Mouse (Mus musculus): ENCODE data around the gene Btbd9. TPM values are rescaled to one million over a fixed set of nuclear protein-coding genes. Genes with fewer than 3 reads are reported as not detected.

Btbd9 gene
- polyA plus RNA-seq, 1 experiment = 43.5 TPM

- no peak overlapping the region for H3K27ac ChIP-seq (ENCODE audit: insufficient read depth, low read length)
- H3K4me3 ChIP-seq (ENCODE audit: insufficient read depth, low read length) = no peak overlapping the region
- TF ChIP-seq CTCF (IDR thresholded peaks at IDR 0.05; ENCODE audit: extremely low read depth, insufficient read depth, low read length) (no peak), POLR2A (IDR thresholded peaks at IDR 0.05; ENCODE audit: extremely low read depth, insufficient read depth, low read length) (no peak)
- H3K4me1 ChIP-seq (ENCODE audit: control insufficient read depth, insufficient read depth, low read length) = peaks cover 10% of the 10 kb centered on the region; the same call in 1 of the 2 replicates
Observed at GRCm38 (mm10) chr17:30283460-30284050, 292.7 kb downstream of the Btbd9 start.

GRCm38 (mm10) chr17:30283001-30283400, 293.3 kb downstream of the Btbd9 start:
- H3K27ac ChIP-seq (ENCODE audit: insufficient read depth, low read length) = no peak overlapping the region
- peaks cover 10% of the 10 kb centered on the region; the same call in 1 of the 2 replicates for H3K4me1 ChIP-seq (ENCODE audit: control insufficient read depth, insufficient read depth, low read length)
- no peak overlapping the region for H3K4me3 ChIP-seq (ENCODE audit: insufficient read depth, low read length)
- TF ChIP-seq POLR2A (IDR thresholded peaks at IDR 0.05; ENCODE audit: extremely low read depth, insufficient read depth, low read length) = no peak
- no peak for TF ChIP-seq CTCF (IDR thresholded peaks at IDR 0.05; ENCODE audit: extremely low read depth, insufficient read depth, low read length)

- Histone ChIP-seq H3K27ac (ENCODE audit: insufficient read depth, low read length) (no peak overlapping the region), H3K4me3 (ENCODE audit: insufficient read depth, low read length) (no peak overlapping the region), H3K4me1 (ENCODE audit: control insufficient read depth, insufficient read depth, low read length) (peaks cover 7% of the 10 kb centered on the region; the same call in 1 of the 2 replicates)
- TF ChIP-seq CTCF (IDR thresholded peaks at IDR 0.05; ENCODE audit: extremely low read depth, insufficient read depth, low read length) (no peak), POLR2A (IDR thresholded peaks at IDR 0.05; ENCODE audit: extremely low read depth, insufficient read depth, low read length) (no peak)
Observed at GRCm38 (mm10) chr17:30280323-30281118, 295.8 kb downstream of the Btbd9 start.

- Histone ChIP-seq H3K4me1 (ENCODE audit: control insufficient read depth, insufficient read depth, low read length) (peaks cover 7% of the 10 kb centered on the region; the same call in 1 of the 2 replicates), H3K27ac (ENCODE audit: insufficient read depth, low read length) (no peak overlapping the region), H3K4me3 (ENCODE audit: insufficient read depth, low read length) (no peak overlapping the region)
- no peak for TF ChIP-seq CTCF (IDR thresholded peaks at IDR 0.05; ENCODE audit: extremely low read depth, insufficient read depth, low read length)
- no peak for TF ChIP-seq POLR2A (IDR thresholded peaks at IDR 0.05; ENCODE audit: extremely low read depth, insufficient read depth, low read length)
Observed at GRCm38 (mm10) chr17:30279684-30280083, 296.6 kb downstream of the Btbd9 start.

- no peak for TF ChIP-seq POLR2A (IDR thresholded peaks at IDR 0.05; ENCODE audit: extremely low read depth, insufficient read depth, low read length)
- no peak for TF ChIP-seq CTCF (IDR thresholded peaks at IDR 0.05; ENCODE audit: extremely low read depth, insufficient read depth, low read length)
- H3K4me1 ChIP-seq (ENCODE audit: control insufficient read depth, insufficient read depth, low read length) = peaks cover 7% of the 10 kb centered on the region; the same call in 1 of the 2 replicates
- H3K4me3 ChIP-seq (ENCODE audit: insufficient read depth, low read length) = no peak overlapping the region
- no peak overlapping the region for H3K27ac ChIP-seq (ENCODE audit: insufficient read depth, low read length)
Observed at GRCm38 (mm10) chr17:30278596-30279378, 297.5 kb downstream of the Btbd9 start.

- no peak overlapping the region for H3K27ac ChIP-seq (ENCODE audit: insufficient read depth, low read length)
- H3K4me1 ChIP-seq (ENCODE audit: control insufficient read depth, insufficient read depth, low read length) = peaks cover 9% of the 10 kb centered on the region; the same call in 1 of the 2 replicates
- H3K4me3 ChIP-seq (ENCODE audit: insufficient read depth, low read length) = no peak overlapping the region
- TF ChIP-seq CTCF (IDR thresholded peaks at IDR 0.05; ENCODE audit: extremely low read depth, insufficient read depth, low read length) (no peak), POLR2A (IDR thresholded peaks at IDR 0.05; ENCODE audit: extremely low read depth, insufficient read depth, low read length) (no peak)
Observed at GRCm38 (mm10) chr17:30276477-30276876, 299.8 kb downstream of the Btbd9 start.

- no peak for TF ChIP-seq CTCF (IDR thresholded peaks at IDR 0.05; ENCODE audit: extremely low read depth, insufficient read depth, low read length)
- TF ChIP-seq POLR2A (IDR thresholded peaks at IDR 0.05; ENCODE audit: extremely low read depth, insufficient read depth, low read length) = no peak
- H3K27ac ChIP-seq (ENCODE audit: insufficient read depth, low read length) = no peak overlapping the region
- H3K4me1 ChIP-seq (ENCODE audit: control insufficient read depth, insufficient read depth, low read length) = peaks cover 1% of the 10 kb centered on the region; the same call in 1 of the 2 replicates
- no peak overlapping the region for H3K4me3 ChIP-seq (ENCODE audit: insufficient read depth, low read length)
Observed at GRCm38 (mm10) chr17:30272769-30273168, 303.5 kb downstream of the Btbd9 start.

GRCm38 (mm10) chr17:30269136-30270063, 306.9 kb downstream of the Btbd9 start:
- no peak overlapping the region for H3K4me3 ChIP-seq (ENCODE audit: insufficient read depth, low read length)
- TF ChIP-seq CTCF (IDR thresholded peaks at IDR 0.05; ENCODE audit: extremely low read depth, insufficient read depth, low read length) (no peak), POLR2A (IDR thresholded peaks at IDR 0.05; ENCODE audit: extremely low read depth, insufficient read depth, low read length) (no peak)
- peaks cover 1% of the 10 kb centered on the region; the same call in 1 of the 2 replicates for H3K4me1 ChIP-seq (ENCODE audit: control insufficient read depth, insufficient read depth, low read length)
- H3K27ac ChIP-seq (ENCODE audit: insufficient read depth, low read length) = no peak overlapping the region
